ENCODE assay signal across 25 mouse cellular contexts in genomic region chr10:107982632-107983031, GRCm38 (mm10).
"Had no signal": no experiment of that assay in that cellular context is flagged by ENCODE, and none has a peak within 500 bp of the region (broad histone marks: within the 10 kb centered on the region; RNA-seq: fewer than 3 reads in every experiment).

No protein-coding gene starts in this region.

- H3K27me3 ChIP-seq: hindbrain, embryonic 12.5 days; intestine, embryonic 15.5 days; limb, embryonic 13.5 days; limb, embryonic 15.5 days; liver, embryonic 12.5 days had no signal

- ATAC-seq: hindbrain, embryonic 16.5 days; inflammation-experienced regulatory T-cells, adult 6 months; intestine, embryonic 15.5 days; intestine, postnatal 0 days; liver, embryonic 12.5 days had no signal

- H3K4me2 ChIP-seq: heart, embryonic 11.5 days; hindbrain, embryonic 12.5 days; hindbrain, embryonic 14.5 days; intestine, embryonic 15.5 days; limb, embryonic 13.5 days; limb, embryonic 15.5 days; liver, embryonic 12.5 days had no signal

- H3K36me3 ChIP-seq: hindbrain, embryonic 10.5 days; hindbrain, embryonic 12.5 days; intestine, embryonic 15.5 days; limb, embryonic 13.5 days; limb, embryonic 15.5 days; liver, embryonic 12.5 days had no signal

- H3K4me3 ChIP-seq: gastrocnemius, adult 2 months; heart, adult 2 months; hindbrain, embryonic 10.5 days; hindbrain, embryonic 12.5 days; intestine, embryonic 15.5 days; layer of hippocampus, adult 2 months; limb, embryonic 13.5 days; limb, embryonic 15.5 days; liver, embryonic 12.5 days had no signal

- H3K9me3 ChIP-seq: hindbrain, embryonic 10.5 days; hindbrain, embryonic 12.5 days; intestine, embryonic 15.5 days; limb, embryonic 13.5 days; limb, embryonic 15.5 days; liver, embryonic 12.5 days had no signal

- H3K27ac ChIP-seq: gastrocnemius, adult 2 months; heart, adult 2 months; hindbrain, embryonic 10.5 days; hindbrain, embryonic 12.5 days; hindbrain, embryonic 14.5 days; intestine, embryonic 15.5 days; layer of hippocampus, adult 2 months; limb, embryonic 13.5 days; limb, embryonic 15.5 days; liver, embryonic 12.5 days; liver, embryonic 14.5 days had no signal

- DNase-seq: gastrocnemius, adult 2 months; gastrocnemius, postnatal 10 days; gastrocnemius, postnatal 25 days; heart, adult 2 months; heart, postnatal 10 days; heart, postnatal 4 days; kidney, adult 18-20 months; kidney, adult 8-10 months; kidney, postnatal 10 days; kidney, postnatal 25 days; kidney, postnatal 4 days; left cerebral cortex, postnatal 4 days had no signal

- H3K9ac ChIP-seq: hindbrain, embryonic 12.5 days; hindbrain, embryonic 14.5 days; intestine, embryonic 15.5 days; limb, embryonic 13.5 days; limb, embryonic 15.5 days; liver, embryonic 12.5 days; liver, embryonic 14.5 days had no signal

- H3K4me1 ChIP-seq: hindbrain, embryonic 10.5 days; hindbrain, embryonic 12.5 days; intestine, embryonic 15.5 days; limb, embryonic 13.5 days; limb, embryonic 15.5 days; liver, embryonic 12.5 days had no signal
